Mouse (Mus musculus): ENCODE measurements around the gene Neu2.

DNA sequence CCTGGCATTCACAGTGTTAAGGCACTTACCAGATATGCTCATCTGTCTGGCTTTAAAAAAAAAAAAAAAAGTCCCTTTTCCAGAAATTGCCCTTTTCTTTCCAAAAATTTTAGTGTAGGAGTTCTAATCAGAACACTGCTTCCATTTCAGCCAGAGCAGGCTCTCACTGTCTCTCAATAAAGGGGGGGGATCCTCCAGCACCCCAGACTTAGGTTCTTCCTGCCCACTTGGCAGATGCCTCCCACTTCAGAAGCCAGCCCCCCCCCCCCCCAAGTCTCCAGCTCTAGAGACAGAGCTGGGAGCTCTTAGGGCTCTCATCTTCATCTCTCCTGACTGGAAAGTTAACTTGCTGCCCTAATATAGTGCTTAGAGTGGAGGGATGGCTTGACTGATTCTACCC is 10.8 kb downstream of the Neu2 start:
- TF ChIP-seq GATA1 (IDR thresholded peaks at IDR 0.05; ENCODE audit: borderline replicate concordance, low read length) (no peak), FLI1 (IDR thresholded peaks at IDR 0.05; ENCODE audit: low read length) (no peak)
